Mouse (Mus musculus): ENCODE data around the gene Cyct.

Cyct gene

DNA sequence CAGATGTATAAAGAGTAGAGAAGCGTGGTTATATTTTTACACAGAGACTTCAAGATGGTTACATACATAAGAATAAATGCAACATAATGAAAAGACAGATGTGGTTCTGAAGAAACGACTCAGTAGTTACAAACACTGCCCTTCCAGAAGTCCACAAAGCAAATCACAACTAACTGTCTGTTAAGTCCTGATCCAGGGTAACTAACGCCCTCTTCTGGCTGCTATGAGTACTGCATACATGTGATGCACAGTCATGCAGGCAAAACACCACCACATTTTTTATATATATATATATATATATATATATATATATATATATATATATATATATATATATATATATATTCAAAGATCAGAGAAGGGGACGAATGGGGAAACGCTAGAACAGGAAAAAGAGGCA lies 25.7 kb downstream of the Cyct start:
- DNase-seq (ENCODE audit: low spot score), result no peak

GRCm38 (mm10) chr2:76332161-76332805 lies 28.0 kb downstream of the Cyct start:
- no peak for DNase-seq (ENCODE audit: low spot score)

DNA sequence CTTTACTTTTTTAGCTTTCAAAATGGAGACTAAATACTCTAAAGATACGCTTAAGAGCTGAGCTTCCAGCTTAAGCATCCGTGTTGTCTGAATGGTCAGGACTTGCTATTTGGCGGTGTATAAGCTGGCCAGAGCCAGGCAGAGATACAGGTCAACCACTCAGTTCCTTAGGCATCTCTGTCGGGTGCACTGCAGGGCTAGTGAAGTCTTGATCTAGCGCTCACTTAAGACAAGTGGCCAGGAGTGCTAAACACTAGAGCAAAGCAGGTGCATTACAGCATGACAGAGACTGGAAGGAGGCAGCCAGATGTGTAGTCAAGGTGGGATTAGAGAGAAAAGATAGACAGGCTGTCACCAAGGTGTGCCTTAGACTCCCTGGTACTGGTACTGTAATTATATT lies 30.2 kb downstream of the Cyct start:
- DNase-seq (ENCODE audit: low spot score), result no peak

- no peak for DNase-seq (ENCODE audit: low spot score)
Observed at GRCm38 (mm10) chr2:76326161-76326560, 34.1 kb downstream of the Cyct start.

GRCm38 (mm10) chr2:76324463-76324862 lies 35.8 kb downstream of the Cyct start:
- no peak for DNase-seq (ENCODE audit: low spot score)

DNA sequence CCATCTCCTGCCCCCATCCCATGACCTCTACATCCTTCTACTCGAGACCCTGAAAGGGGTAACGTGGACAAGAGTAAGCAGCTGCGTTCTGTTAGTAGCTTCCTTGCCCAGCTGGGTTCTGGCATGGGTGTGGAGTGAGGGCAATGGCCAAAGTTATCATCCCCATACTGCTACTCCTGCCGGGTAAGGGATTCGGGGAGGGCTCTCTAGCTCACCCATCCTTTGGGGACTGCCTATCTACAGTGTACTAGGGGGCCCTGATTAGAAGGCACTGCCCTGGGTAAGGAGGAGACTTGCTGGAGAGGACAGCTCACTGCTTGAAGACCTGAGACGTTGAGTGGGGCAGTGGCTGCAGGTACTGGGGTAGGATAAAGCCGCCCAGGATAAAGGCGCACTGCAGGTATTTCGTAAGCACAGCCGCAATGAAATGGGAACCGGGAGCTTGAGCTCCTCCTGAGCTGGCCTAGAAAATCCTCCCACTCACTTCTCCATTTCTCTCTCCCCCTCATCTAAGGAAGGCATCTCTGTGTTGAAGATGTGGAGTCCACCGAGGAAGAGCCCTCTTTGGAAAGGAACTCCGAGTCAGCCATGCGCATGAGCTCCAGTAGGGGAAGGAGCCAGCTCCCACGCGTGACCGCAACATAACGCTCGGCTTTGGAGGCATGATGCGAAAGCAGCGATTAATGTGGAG lies 36.9 kb downstream of the Cyct start:
- DNase-seq (ENCODE audit: low spot score), result no peak

- no peak for DNase-seq (ENCODE audit: low spot score)
Observed at GRCm38 (mm10) chr2:76320336-76320735, 39.9 kb downstream of the Cyct start.

- DNase-seq (ENCODE audit: low spot score), result no peak
Observed at GRCm38 (mm10) chr2:76319231-76319630, 41.0 kb downstream of the Cyct start.

Measured in ovary, adult 18-20 months (tissue).